Mouse (Mus musculus) limb, embryonic 13.5 days (tissue): ENCODE measurements around the gene Olfr136. TPM values are rescaled to one million over a fixed set of nuclear protein-coding genes. Genes with fewer than 3 reads are reported as not detected.

Experiments
- ATAC-seq: fragments of 200-750 bp; cut with Nextera tagmentation; 2 replicates; pipeline ENCODE4 v1.8.0; 2017; ENCODE audit warnings: low read depth, moderate number of reproducible peaks, moderate TSS enrichment; ENCODE audit not compliant: low FRiP score
- H3K27ac ChIP-seq: fragments of 300-500 bp; sonication (generic); 2 replicates; pipeline ENCODE4 v1.5.1; 2015; ENCODE audit warnings: inconsistent platforms, mild to moderate bottlenecking, moderate library complexity
- H3K27me3 ChIP-seq: fragments of 300-500 bp; sonication (generic); 2 replicates; pipeline ENCODE4 v1.6.1; 2015; ENCODE audit warnings: mild to moderate bottlenecking, inconsistent platforms
- H3K36me3 ChIP-seq: fragments of 300-500 bp; sonication (generic); 2 replicates; pipeline ENCODE4 v1.6.1; 2015; ENCODE audit warnings: inconsistent platforms, mild to moderate bottlenecking, moderate library complexity
- H3K4me1 ChIP-seq: fragments of 300-500 bp; sonication (generic); 2 replicates; pipeline ENCODE4 v1.6.1; 2015; ENCODE audit warnings: inconsistent platforms
- H3K4me2 ChIP-seq: fragments of 300-500 bp; sonication (generic); replicated peaks from 2 replicates; pipeline ENCODE4 v1.6.1; 2015; ENCODE audit warnings: inconsistent platforms, mild to moderate bottlenecking, moderate library complexity
- H3K4me3 ChIP-seq: fragments of 300-500 bp; sonication (generic); 2 replicates; pipeline ENCODE4 v1.5.1; 2015; ENCODE audit warnings: moderate library complexity, mild to moderate bottlenecking, inconsistent platforms
- H3K9ac ChIP-seq: fragments of 300-500 bp; sonication (generic); 2 replicates; pipeline ENCODE4 v1.6.1; 2015; ENCODE audit warnings: mild to moderate bottlenecking, inconsistent platforms
- H3K9me3 ChIP-seq: fragments of 300-500 bp; sonication (generic); 2 replicates; pipeline ENCODE4 v1.6.1; 2016; ENCODE audit warnings: inconsistent platforms
- polyA plus RNA-seq: library from polyadenylated mRNA; unstranded; fragments of >200 nt; fragmentation: Nextera tagmentation; extraction: Ambion mirVana; gene quantifications from 2 replicates; pipeline ENCODE4 v1.2.1, GENCODE M21; 2015

Olfr136 gene
- polyA plus RNA-seq, result not detected in 2 replicates

DNA sequence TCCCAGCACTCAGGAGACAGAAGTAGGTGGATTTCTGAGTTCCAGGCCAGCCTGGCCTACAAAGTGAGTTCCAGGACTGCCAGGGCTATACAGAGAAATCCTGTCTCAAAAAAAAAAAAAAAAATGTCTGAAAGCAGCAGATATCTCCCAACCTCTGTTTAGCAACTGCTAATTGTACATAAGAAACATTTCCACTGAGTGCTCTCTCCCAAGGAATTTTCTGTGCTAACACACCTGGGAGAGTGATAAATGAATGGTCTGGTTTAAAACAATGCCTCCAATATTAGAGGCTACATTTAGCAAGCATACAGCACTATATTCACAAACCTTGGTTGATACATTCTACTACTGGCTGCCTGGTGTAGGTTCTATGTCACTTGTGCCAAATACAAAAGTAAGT, at the start of gene Olfr136:
TSS of gene Olfr136 (plus strand) at position 301 of the 400 bp plus-strand sequence.
- H3K4me3 ChIP-seq, result no peak within 1 kb of the TSS
- no peaks in the 10 kb centered on the region for H3K9me3 ChIP-seq
- H3K36me3 ChIP-seq, result no peaks in the 10 kb centered on the region
- no peaks in the 10 kb centered on the region for H3K27me3 ChIP-seq
- no peak within 1 kb of the TSS for H3K4me2 ChIP-seq
- H3K4me1 ChIP-seq, result no peaks in the 10 kb centered on the region
- ATAC-seq, result no peak
- no peak within 1 kb of the TSS for H3K9ac ChIP-seq
- H3K27ac ChIP-seq, result no peak within 1 kb of the TSS

DNA sequence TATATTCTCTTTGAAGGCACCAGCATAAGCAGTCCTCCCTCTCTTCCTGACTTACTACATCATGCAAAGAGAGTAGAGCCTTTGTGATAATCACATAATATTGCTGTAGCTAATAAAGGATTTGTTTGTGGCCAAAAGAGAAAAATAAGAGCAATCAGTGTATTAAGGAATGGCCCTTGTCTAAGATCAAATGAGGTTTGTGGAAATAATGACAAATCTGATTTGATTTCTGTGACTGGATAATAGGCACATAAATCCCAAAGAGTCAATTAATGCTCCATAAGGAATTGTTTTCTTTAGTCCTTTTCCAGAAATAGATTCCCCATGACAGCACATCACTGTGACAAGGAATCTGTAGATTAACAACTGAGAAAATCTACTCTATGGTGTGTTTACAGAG, 22.2 kb upstream of the Olfr136 start, which contains the start of gene Olfr137:
TSS of gene Olfr137 (minus strand) at position 101 of the 400 bp plus-strand sequence.
- no peak within 1 kb of the TSS for H3K4me2 ChIP-seq
- no peak within 1 kb of the TSS for H3K27ac ChIP-seq
- H3K9me3 ChIP-seq, result peaks cover 10% of the 10 kb centered on the region
- H3K27me3 ChIP-seq, result no peaks in the 10 kb centered on the region
- no peaks in the 10 kb centered on the region for H3K4me1 ChIP-seq
- no peak for ATAC-seq
- no peak within 1 kb of the TSS for H3K4me3 ChIP-seq
- no peaks in the 10 kb centered on the region for H3K36me3 ChIP-seq
- H3K9ac ChIP-seq, result no peak within 1 kb of the TSS

Other genes starting within 250 kb of the Olfr136 start
- not detected in 2 replicates for gene Olfr131, start 241.1 kb upstream of the Olfr136 start, polyA plus RNA-seq
- gene Olfr132, start 195.3 kb upstream of the Olfr136 start, polyA plus RNA-seq, result not detected in 2 replicates
- gene Olfr133, start 184.6 kb upstream of the Olfr136 start, polyA plus RNA-seq, result not detected in 2 replicates
- gene Olfr134, start 158.4 kb upstream of the Olfr136 start, polyA plus RNA-seq, result not detected in 2 replicates
- not detected in 2 replicates for gene Olfr135, start 125.5 kb upstream of the Olfr136 start, polyA plus RNA-seq
- not detected in 2 replicates for gene Olfr138, start 68.8 kb upstream of the Olfr136 start, polyA plus RNA-seq
- gene Olfr137, start 22.3 kb upstream of the Olfr136 start, polyA plus RNA-seq, result not detected in 2 replicates
- not detected in 2 replicates for gene Esp36, start 90.4 kb downstream of the Olfr136 start, polyA plus RNA-seq
- not detected in 2 replicates for gene Esp34, start 224.4 kb downstream of the Olfr136 start, polyA plus RNA-seq